Mouse (Mus musculus): ENCODE results near the gene 1700014D04Rik.
"Not testable (repeated sequence)": the region's sequence is repeated elsewhere in the genome, so short reads cannot be mapped to it uniquely, and the experiment has no call there.

Gene 1700014D04Rik

DNA sequence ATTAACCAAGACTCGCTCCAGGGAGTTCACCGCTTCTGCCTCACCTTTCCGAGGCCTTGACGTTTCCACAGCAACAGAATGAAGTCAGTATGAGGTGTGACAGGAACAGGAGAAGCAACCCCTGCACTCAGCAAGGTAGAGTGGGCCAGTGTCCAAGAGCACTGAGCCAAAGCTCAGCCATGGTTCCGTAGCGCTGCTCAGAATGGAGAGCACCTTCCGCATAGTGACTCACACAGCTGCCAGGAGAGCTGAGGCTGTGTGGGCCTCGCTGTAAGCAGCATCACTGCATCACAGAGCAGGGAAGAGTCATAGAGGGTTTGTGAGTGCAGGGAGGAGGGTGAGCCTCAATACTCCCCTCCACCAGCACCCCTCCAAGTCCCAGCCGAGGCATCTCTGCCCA, at the start of gene 1700014D04Rik:
Gene 1700014D04Rik (minus strand): TSS at position 42 of the 400 bp plus-strand sequence.
- no peak for DNase-seq

GRCm38 (mm10) chr13:59795807-59796465, 49.4 kb upstream of the 1700014D04Rik start:
- no peak for DNase-seq

DNA sequence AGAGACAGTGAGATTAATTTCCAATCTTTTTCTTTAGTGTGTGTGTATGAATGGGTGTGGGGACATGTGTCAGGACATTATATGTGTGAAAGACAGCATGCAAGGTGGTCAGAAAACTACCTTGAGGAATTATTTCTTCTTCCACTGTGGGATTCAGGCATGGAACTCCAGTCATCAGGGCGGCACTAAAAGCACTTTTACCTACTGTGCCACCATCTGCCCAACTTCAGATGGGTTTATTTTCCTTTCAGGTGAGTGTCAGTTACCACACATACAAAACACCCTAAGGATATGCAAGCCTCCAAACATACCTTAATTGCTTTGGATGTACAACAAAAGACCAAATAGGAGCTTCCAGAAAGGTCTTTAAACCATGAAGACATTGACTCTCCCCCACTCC, 48.2 kb upstream of the 1700014D04Rik start:
- no peak for DNase-seq

DNA sequence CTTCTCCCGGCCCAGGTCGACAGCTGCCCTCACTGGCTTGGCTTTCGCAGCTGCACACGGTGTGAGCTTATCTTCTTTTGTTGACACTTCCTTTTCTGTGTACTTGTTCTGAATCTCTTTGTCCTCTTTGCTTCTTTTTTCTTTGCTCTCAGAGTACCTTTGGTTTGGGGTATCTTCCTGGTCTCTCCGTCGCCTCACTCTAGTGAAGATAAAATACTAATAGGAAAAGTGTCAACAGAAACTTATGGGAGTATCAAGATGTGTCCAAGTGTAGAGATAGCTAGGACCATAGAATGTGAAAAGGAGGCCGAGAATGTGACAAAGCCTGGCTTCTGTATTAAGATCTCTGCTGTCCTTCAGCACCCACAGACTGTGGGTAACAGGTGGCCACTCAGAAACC, 35.6 kb upstream of the 1700014D04Rik start, which contains the start of gene Gm49354:
Gene Gm49354 (minus strand): TSS at position 101 of the 400 bp plus-strand sequence.
- DNase-seq: no peak

DNA sequence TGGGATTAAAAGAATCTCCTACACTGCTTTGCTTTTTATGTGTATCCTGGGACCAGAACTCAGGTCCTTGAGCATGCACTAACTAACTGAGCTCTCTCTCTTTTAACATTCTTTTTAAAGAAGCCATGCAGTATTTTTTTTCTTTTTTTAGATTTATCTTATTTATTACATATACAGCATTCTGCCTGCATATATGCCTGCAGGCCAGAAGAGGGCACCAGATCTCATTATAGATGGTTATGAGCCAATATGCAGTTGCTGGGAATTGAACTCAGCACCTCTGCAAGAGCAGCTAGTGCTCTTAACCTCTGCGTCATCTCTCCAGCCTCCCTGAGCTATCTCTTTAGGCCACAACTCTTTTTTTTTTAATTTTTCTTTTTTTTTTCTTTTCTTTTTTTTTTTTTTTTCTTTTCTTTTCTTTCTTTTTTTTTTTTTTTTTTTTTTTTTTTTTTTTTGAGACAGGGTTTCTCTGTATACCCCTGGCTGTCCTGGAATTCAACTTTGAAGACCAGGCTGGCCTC, 33.3 kb upstream of the 1700014D04Rik start:
- not testable (repeated sequence) for DNase-seq

DNA sequence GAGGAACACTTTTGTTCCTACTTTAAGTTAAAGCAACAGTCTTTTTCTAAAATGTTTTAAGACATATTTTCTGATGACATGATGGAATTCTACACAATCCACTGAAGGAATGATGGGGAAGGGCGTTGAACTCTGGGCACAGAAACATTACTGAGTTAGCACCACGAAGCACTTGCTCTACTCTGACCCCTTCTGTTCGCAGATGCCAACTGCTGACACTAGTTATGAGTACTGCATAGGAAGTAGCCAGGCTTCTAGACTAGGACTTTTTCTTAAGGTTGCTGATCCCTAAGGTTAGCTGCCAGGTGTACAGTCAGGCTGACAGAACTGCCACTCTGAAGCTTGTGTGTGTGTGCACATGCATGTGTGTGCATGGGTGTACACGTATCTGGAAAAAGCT, 32.7 kb upstream of the 1700014D04Rik start:
- no peak for DNase-seq

DNA sequence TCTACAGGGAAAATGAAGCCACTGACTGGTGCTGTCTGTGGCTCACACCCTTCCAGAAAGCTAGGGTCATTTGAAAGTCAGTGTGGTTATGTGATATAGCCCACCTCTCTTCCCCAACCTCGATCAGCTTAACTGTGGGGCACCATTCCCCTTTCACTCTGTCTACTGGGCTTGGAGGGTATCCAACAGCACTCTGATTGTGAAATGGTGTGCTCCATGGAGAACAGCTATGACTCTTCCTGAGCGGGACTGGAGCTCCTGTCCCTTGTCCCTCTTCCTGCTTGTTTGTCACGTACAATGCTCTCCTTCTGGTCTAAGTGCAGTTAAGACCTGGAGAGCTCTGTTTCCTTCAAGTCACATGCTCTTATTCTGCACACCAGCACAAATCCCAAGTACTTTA, 28.6 kb upstream of the 1700014D04Rik start:
- DNase-seq: no peak

GRCm38 (mm10) chr13:59771257-59771656, 24.7 kb upstream of the 1700014D04Rik start:
- DNase-seq: peak; percentile 67

DNA sequence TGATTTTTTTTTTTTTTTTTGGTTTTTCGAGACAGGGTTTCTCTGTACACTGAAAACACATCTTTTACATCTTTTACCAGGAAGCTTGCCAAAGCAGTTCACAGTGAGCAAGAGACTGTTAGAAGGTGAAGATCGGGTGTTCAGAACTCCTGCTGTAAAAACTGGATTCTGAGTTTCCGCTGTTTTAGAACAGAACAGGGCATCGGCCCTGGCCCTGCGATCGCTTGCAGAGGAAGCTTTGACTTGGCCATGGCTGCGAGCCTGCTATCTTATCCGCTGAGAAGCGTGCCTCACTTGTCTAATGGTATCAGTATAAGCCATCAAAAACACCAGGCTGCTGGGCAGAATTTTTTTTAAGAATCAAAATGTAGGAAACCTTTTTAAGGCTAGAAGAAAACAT, 24.3 kb upstream of the 1700014D04Rik start:
- DNase-seq: no peak

DNA sequence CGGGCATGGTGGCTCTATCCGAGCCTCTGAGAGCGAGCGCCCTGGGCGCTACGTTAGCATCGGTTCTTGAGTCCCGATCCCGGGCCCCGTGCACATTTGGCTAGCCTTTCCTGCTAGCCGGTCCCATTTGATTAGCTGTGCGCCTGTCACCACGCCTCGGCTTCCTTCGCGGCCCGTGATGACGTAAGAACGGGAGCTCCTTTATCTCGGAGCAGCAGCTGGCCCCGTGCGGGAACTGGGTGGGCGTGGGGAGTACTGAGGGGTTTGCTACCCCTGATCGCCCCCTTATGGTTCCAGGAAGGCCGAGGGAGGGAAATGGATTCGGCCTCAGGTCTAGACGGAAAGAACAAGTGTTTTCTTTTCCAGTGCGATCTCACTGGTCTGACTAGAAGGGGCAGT, 23.6 kb upstream of the 1700014D04Rik start:
- peak; percentile 83 for DNase-seq

DNA sequence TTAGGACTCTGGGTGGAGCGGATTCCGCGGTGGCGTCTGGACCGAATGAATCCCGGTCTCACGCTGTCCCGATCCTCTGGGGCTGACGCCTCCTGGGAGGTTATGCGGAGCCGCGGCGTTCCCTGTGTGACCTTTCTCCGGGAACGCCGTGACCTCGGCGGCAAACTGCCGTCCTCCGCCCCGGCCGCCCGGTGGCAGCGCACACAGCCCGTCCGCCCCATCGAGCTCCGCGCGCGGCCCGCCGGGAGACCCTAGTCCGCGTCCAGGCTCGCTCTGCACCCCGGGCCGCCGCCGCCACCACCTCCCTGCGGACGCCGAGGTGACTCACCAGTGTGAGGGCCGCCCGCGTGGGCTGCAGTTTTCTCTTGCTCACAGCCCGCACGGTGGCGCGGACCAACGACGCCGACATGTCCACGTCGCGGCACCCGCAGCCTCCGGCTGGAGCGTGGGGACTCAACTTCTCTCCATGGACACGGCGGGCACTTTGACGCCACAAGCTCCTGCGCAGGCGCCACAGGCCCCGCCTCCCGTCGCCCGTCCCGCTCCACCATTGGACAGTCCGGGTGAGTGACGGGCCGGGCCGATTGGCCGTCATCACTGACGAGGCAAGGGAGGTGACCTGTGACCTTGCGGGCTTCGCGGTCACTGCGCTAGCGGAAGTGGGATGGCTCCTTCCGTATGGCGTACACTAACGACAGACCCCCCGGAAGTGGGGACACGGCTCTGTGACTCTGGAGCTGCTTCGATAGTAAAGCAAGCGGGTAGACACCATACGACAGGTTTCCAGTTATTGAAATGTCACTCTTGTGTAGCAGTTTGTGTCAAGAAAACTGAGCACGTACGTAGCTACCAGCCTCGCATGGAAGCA, 23.0 kb upstream of the 1700014D04Rik start, which contains the start of gene Isca1:
Gene Isca1 (minus strand): TSS at position 515 of the 868 bp plus-strand sequence.
- DNase-seq: peak; percentile 100

DNA sequence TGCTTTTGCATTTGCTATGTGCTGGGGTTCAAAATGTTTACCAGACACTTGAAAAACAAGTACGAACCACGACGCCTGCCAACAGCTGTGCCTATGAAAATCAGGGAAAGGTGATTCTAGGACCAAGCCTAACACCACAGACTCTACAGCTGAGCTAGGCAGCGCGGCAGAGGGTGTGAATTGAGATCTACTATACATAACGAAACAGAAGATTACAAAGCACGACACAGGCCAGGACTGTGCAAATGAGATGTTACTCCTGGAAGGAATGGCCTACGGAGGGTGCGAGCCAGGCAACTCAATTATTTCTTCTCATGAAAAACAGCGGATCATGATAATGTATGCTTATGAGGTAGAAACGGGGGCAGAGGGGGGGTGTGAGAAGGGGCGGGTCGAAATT, 22.0 kb upstream of the 1700014D04Rik start:
- no peak for DNase-seq

- no peak for DNase-seq
Measured at GRCm38 (mm10) chr13:59766786-59767515, 20.4 kb upstream of the 1700014D04Rik start.

- no peak for DNase-seq
Measured at GRCm38 (mm10) chr13:59762791-59763190, 16.2 kb upstream of the 1700014D04Rik start.

- DNase-seq: no peak
Measured at GRCm38 (mm10) chr13:59756906-59757305, 10.4 kb upstream of the 1700014D04Rik start.

DNA sequence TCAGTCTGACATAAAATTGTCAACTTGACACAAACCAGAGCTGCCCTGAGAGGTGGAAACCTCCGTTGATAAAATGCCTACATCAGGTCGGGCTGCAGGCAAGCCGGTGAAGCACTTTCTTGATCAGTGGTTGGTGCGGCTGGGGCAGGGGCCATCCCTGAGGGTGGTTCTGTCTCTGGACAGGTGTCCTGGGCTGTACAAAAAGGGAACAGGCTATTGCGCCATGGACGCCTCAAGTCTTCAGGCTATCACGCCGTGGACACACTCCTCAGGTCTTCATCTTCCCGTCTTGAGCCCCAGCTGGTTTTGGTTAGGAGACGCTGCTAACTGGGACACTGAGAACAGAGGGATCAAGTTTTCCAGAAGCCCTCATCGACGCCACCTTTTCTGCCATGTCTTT, 3.8 kb upstream of the 1700014D04Rik start:
- DNase-seq: no peak

- DNase-seq: no peak
Measured at GRCm38 (mm10) chr13:59746164-59746563, 388 bp downstream of the 1700014D04Rik start.

DNA sequence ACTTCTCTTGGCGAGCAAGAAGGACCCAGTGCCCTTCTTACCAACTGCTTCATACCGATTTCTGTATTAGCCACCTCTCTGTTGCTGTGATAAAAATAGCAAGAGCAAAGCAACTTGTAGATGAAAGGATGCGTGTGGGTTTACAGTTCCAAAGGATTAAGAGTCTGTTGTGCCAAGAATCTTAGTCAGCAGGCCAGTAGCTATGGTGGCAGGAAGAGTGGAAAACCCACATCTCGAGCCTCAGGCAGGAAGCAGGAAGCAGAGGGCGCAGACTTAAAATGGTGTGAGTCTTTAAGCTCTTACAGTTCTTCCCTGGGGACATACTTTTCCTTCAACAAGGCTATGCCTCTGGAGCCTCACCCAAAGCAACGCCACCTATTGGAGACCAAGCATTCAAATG, 1.1 kb downstream of the 1700014D04Rik start:
- no peak for DNase-seq

- no peak for DNase-seq
Measured at GRCm38 (mm10) chr13:59741697-59742096, 4.9 kb downstream of the 1700014D04Rik start.

DNA sequence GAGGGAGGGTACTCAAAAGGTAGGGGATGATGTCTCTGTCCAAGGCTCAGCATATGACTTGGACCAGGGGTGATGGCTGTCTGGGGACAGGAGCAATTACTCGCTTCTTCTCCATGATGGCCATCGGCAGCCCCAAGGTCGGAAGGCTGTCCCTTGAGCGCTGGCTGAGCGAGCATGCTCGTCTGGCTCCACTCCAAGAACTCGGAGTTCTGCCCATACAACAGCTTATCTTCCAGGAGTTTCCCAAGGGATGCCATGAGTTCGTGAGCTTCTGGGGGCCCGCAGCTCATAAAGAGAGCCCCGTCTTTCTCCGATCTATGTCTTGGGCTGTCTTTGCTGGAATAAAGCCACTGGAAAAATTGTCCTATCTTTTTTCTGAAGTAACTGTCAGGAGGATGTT, 5.5 kb downstream of the 1700014D04Rik start:
- DNase-seq: no peak

DNA sequence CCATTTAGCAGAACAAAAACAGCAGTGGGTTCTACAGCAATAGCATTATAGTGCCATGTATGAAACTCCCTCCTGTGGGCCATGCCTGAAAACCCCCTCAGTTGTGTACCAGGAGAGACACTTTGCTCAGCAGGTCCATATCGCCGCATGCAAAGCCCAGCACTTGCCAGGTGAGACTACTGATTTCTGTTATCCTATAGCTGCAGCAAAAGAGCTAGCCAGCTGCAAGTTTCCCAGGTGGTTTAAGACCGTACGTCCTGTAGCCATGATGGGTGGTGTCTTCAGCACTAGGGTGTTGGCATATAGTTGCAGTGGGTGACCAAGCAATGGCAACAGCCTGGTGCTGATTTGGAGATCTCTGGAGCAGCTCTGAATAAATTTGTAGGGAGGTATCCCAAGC, 7.2 kb downstream of the 1700014D04Rik start:
- DNase-seq: no peak

- no peak for DNase-seq
Measured at GRCm38 (mm10) chr13:59738455-59738854, 8.1 kb downstream of the 1700014D04Rik start.

- DNase-seq: no peak
Measured at GRCm38 (mm10) chr13:59735190-59735589, 11.4 kb downstream of the 1700014D04Rik start.

Data from right cerebral cortex, postnatal 4 days (tissue).